Mouse (Mus musculus) ES-Bruce4 (cell line): Measurements from ENCODE around the gene Col5a1.

Experiments
- CTCF ChIP-seq: IDR thresholded peaks from one replicate; pipeline ENCODE4 v1.8.1; 2011; ENCODE audit warnings: low read depth, low read length
- EP300 ChIP-seq: IDR thresholded peaks from 2 replicates; pipeline ENCODE4 v1.6.1; 2011; ENCODE audit warnings: low read depth, low read length; ENCODE audit not compliant: insufficient read depth
- POLR2A ChIP-seq: IDR thresholded peaks from one replicate; pipeline ENCODE4 v1.8.1; 2011; ENCODE audit warnings: low read length; ENCODE audit not compliant: insufficient read depth

DNA sequence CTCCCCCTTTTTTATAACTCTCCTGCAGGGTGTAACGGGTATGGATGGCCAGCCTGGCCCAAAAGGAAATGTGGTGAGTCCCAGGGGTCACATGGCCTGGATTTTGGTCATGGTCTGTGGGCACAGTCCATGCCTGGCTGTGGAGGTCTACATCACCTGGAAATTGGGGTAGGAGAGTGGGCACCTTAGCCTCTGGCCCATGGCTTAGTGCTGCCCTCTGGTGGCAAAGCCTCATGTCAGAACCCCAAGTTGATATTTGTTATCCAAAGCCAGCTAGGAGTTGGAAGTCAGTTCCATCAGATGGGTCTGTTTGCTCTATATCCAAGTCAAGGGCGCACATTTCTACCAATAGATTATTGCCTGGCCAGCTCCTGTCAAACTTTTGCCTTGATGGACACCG is 87.6 kb downstream of the Col5a1 start:
- TF ChIP-seq CTCF (peak; percentile 74), POLR2A (no peak), EP300 (no peak)
